Mouse (Mus musculus): Measurements from ENCODE around the gene Lmx1a. TPM values are rescaled to one million over a fixed set of nuclear protein-coding genes. Genes with fewer than 3 reads are reported as not detected.

Lmx1a gene
- polyA plus RNA-seq, 1 experiment, result not detected

DNA sequence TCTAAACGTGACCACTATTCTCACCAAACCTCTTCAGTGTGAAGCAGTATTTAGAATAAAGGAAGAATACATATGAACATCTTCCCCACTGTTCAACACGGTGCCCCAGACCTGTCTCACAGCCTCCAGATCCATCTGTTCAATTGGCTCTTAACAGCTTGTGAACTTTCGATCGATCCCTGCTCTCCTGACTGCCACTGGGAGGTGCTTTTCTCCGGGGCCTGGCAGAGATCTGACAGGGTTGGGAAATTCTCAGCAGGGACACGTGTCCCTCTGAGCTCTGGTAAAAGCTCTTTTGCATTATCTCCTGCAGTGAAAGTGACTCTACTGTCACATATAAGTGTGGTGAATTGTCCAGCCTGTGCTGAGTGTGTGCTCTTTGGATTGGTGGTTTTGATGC, 57.6 kb downstream of the Lmx1a start:
- H3K36me3 ChIP-seq (ENCODE audit: control insufficient read depth, insufficient read depth), result no peaks in the 10 kb centered on the region
- H3ac ChIP-seq (ENCODE audit: control insufficient read depth, insufficient read length), result no peak overlapping the region
- TF ChIP-seq E2F4 (IDR thresholded peaks at IDR 0.05; ENCODE audit: insufficient read depth) (no peak), MYOG (IDR thresholded peaks at IDR 0.05; ENCODE audit: control insufficient read depth in 1 of 3, insufficient read depth in 1 of 3, insufficient read length in 2 of 3, low read depth in 2 of 3) (no peak), REST (IDR thresholded peaks at IDR 0.05; ENCODE audit: insufficient read depth, insufficient read length) (no peak), MAX (IDR thresholded peaks at IDR 0.05; ENCODE audit: low read depth) (no peak), MYOD1 (IDR thresholded peaks at IDR 0.05; ENCODE audit: control insufficient read depth in 1 of 3, insufficient read length in 2 of 3, low read depth in 2 of 3) (no peak), TCF12 (IDR thresholded peaks at IDR 0.05; ENCODE audit: insufficient read depth, poor library complexity, severe bottlenecking) (no peak), TCF3 (IDR thresholded peaks at IDR 0.05; ENCODE audit: insufficient read length, low read depth) (no peak), CEBPB (IDR thresholded peaks at IDR 0.05; ENCODE audit: insufficient read depth, poor library complexity, severe bottlenecking) (no peak), SRF (IDR thresholded peaks at IDR 0.05; ENCODE audit: control insufficient read depth, insufficient read length, low read depth) (no peak), POLR2A (IDR thresholded peaks at IDR 0.05; ENCODE audit: insufficient read length, low read depth) (no peak), USF1 (IDR thresholded peaks at IDR 0.05; ENCODE audit: low read depth) (no peak), POLR2AphosphoS2 (IDR thresholded peaks at IDR 0.05; ENCODE audit: insufficient read length, low read depth) (no peak)

DNA sequence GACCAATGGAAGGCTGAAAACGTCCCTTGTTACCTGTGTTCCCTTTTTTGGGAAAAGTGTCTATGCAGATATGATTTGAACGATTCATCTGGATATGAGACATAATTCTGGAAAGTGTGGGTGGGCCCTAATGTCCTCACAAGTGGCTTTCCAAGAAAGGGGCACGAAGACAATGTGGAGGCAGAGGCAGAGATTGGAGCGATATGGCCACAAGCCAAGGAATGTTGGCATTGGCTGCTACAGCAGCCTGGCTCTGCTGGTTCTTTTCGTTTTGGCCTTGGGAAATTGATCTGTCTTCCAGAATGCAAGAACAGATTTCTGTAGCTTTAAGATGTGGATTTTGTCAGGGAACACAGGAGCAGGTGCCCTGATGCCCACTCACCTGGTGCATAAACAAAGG, 63.6 kb downstream of the Lmx1a start:
- TF ChIP-seq POLR2A (IDR thresholded peaks at IDR 0.05; ENCODE audit: insufficient read length, low read depth) (no peak), E2F4 (IDR thresholded peaks at IDR 0.05; ENCODE audit: insufficient read depth) (no peak), USF1 (IDR thresholded peaks at IDR 0.05; ENCODE audit: low read depth) (no peak), POLR2AphosphoS2 (IDR thresholded peaks at IDR 0.05; ENCODE audit: insufficient read length, low read depth) (no peak), TCF12 (IDR thresholded peaks at IDR 0.05; ENCODE audit: insufficient read depth, poor library complexity, severe bottlenecking) (no peak)
- Histone ChIP-seq H3K79me2 (ENCODE audit: control insufficient read depth, insufficient read depth) (no peaks in the 10 kb centered on the region), H3K36me3 (ENCODE audit: control insufficient read depth, insufficient read depth) (no peaks in the 10 kb centered on the region), H3K4me2 (ENCODE audit: low read depth) (no peak overlapping the region), H3K4me3 (no peak overlapping the region), H3K27me3 (ENCODE audit: control insufficient read depth, insufficient read depth, insufficient read length) (peaks cover 3% of the 10 kb centered on the region), H3ac (ENCODE audit: control insufficient read depth, insufficient read length) (no peak overlapping the region)

More for the DNA sequence above, 57.6 kb downstream of the Lmx1a start:
- no peaks in the 10 kb centered on the region for H3K79me2 ChIP-seq (ENCODE audit: control insufficient read depth, insufficient read depth)
- H3K4me3 ChIP-seq, result no peak overlapping the region
- no peaks in the 10 kb centered on the region for H3K27me3 ChIP-seq (ENCODE audit: control insufficient read depth, insufficient read depth, insufficient read length)
- H3K4me2 ChIP-seq (ENCODE audit: low read depth), result no peak overlapping the region

DNA sequence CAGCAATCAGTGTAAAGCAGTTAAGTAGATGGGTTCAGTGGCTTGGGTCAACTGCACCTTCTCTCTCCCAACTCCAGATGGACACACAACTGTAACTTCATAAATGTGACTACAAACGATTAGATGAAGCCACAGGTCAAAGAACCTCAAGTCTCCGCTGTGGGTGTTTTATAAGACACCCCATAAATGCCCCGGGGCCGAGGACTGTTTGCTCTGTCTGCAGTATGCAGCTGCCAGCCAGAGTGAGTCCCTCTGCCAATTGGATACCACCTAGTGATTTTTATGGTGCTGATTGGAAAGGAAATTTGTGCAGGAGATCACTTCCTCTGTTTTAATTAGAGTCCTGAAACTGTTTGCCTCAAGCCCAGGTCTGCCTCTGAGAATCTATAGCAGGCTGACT, 65.0 kb downstream of the Lmx1a start:
- Histone ChIP-seq H3K4me2 (ENCODE audit: low read depth) (no peak overlapping the region), H3K79me2 (ENCODE audit: control insufficient read depth, insufficient read depth) (no peaks in the 10 kb centered on the region), H3K36me3 (ENCODE audit: control insufficient read depth, insufficient read depth) (no peaks in the 10 kb centered on the region), H3ac (ENCODE audit: control insufficient read depth, insufficient read length) (no peak overlapping the region), H3K27me3 (ENCODE audit: control insufficient read depth, insufficient read depth, insufficient read length) (peaks cover 3% of the 10 kb centered on the region), H3K4me3 (no peak overlapping the region)
- TF ChIP-seq POLR2A (IDR thresholded peaks at IDR 0.05; ENCODE audit: insufficient read length, low read depth), result no peak
- TF ChIP-seq MAX (IDR thresholded peaks at IDR 0.05; ENCODE audit: low read depth), result no peak
- TF ChIP-seq POLR2AphosphoS2 (IDR thresholded peaks at IDR 0.05; ENCODE audit: insufficient read length, low read depth), result no peak
- TF ChIP-seq E2F4 (IDR thresholded peaks at IDR 0.05; ENCODE audit: insufficient read depth), result no peak
- no peak for TF ChIP-seq MYOG (IDR thresholded peaks at IDR 0.05; ENCODE audit: control insufficient read depth in 1 of 3, insufficient read depth in 1 of 3, insufficient read length in 2 of 3, low read depth in 2 of 3)
- TF ChIP-seq TCF12 (IDR thresholded peaks at IDR 0.05; ENCODE audit: insufficient read depth, poor library complexity, severe bottlenecking), result no peak
- TF ChIP-seq CEBPB (IDR thresholded peaks at IDR 0.05; ENCODE audit: insufficient read depth, poor library complexity, severe bottlenecking), result no peak
- TF ChIP-seq TCF3 (IDR thresholded peaks at IDR 0.05; ENCODE audit: insufficient read length, low read depth), result no peak
- no peak for TF ChIP-seq REST (IDR thresholded peaks at IDR 0.05; ENCODE audit: insufficient read depth, insufficient read length)
- TF ChIP-seq SRF (IDR thresholded peaks at IDR 0.05; ENCODE audit: control insufficient read depth, insufficient read length, low read depth), result no peak
- TF ChIP-seq USF1 (IDR thresholded peaks at IDR 0.05; ENCODE audit: low read depth), result no peak
- no peak for TF ChIP-seq MYOD1 (IDR thresholded peaks at IDR 0.05; ENCODE audit: control insufficient read depth in 1 of 3, insufficient read length in 2 of 3, low read depth in 2 of 3)

DNA sequence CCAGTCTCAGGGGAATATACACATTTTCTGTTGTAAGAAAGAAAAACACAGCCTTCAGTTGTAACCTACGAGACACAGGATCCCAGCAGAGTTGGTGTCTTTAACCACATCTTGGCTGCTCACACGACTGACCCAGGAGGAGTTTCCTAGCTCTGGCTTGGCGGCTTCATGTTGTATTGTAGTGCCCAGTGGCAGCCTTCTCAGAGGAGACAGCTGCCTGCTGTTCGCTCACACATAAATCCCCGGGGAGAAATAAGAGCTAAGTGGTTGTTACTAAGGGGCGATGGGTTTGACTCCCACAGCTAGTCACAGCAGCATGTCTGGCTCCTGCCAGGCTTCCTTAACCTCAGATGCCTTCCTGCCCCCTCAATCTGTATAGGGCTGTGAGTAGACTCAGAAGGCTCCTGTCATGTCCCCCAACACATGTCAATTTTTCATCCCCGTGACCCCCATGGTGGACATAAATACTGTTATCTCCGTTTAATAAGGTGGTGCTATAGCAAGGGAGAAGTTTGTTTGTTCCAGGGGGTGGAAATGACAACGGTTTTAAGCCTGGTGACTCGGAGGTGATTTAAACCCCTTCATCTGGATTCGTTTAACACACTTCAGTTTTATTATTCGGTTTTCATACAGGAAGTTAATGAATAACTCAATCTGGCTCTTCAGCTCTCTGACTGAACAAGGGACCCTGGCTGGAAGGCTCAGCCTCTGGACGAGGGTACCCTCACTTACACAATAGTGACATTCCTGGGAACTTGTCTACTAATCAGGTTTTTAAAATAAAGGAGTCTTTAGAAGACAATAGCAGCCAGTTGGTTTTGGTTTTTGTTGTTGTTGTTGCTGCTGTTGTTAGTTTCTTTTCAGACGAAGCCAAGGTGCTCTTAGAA, 65.8 kb downstream of the Lmx1a start:
- H3K4me3 ChIP-seq, result no peak overlapping the region
- no peaks in the 10 kb centered on the region for H3K36me3 ChIP-seq (ENCODE audit: control insufficient read depth, insufficient read depth)
- H3ac ChIP-seq (ENCODE audit: control insufficient read depth, insufficient read length), result no peak overlapping the region
- H3K27me3 ChIP-seq (ENCODE audit: control insufficient read depth, insufficient read depth, insufficient read length), result peaks cover 3% of the 10 kb centered on the region
- no peak overlapping the region for H3K4me2 ChIP-seq (ENCODE audit: low read depth)
- no peaks in the 10 kb centered on the region for H3K79me2 ChIP-seq (ENCODE audit: control insufficient read depth, insufficient read depth)
- TF ChIP-seq POLR2AphosphoS2 (IDR thresholded peaks at IDR 0.05; ENCODE audit: insufficient read length, low read depth) (no peak), SRF (IDR thresholded peaks at IDR 0.05; ENCODE audit: control insufficient read depth, insufficient read length, low read depth) (no peak), TCF3 (IDR thresholded peaks at IDR 0.05; ENCODE audit: insufficient read length, low read depth) (no peak), MYOG (IDR thresholded peaks at IDR 0.05; ENCODE audit: control insufficient read depth in 1 of 3, insufficient read depth in 1 of 3, insufficient read length in 2 of 3, low read depth in 2 of 3) (no peak), USF1 (IDR thresholded peaks at IDR 0.05; ENCODE audit: low read depth) (no peak), REST (IDR thresholded peaks at IDR 0.05; ENCODE audit: insufficient read depth, insufficient read length) (no peak), E2F4 (IDR thresholded peaks at IDR 0.05; ENCODE audit: insufficient read depth) (no peak), CEBPB (IDR thresholded peaks at IDR 0.05; ENCODE audit: insufficient read depth, poor library complexity, severe bottlenecking) (no peak), MAX (IDR thresholded peaks at IDR 0.05; ENCODE audit: low read depth) (no peak), POLR2A (IDR thresholded peaks at IDR 0.05; ENCODE audit: insufficient read length, low read depth) (no peak), TCF12 (IDR thresholded peaks at IDR 0.05; ENCODE audit: insufficient read depth, poor library complexity, severe bottlenecking) (no peak), MYOD1 (IDR thresholded peaks at IDR 0.05; ENCODE audit: control insufficient read depth in 1 of 3, insufficient read length in 2 of 3, low read depth in 2 of 3) (no peak)
